Mouse (Mus musculus): ENCODE data around the gene Fbxl8. TPM values are rescaled to one million over a fixed set of nuclear protein-coding genes. Genes with fewer than 3 reads are reported as not detected.
A peak's percentile ranks its signal among the peaks of the same experiment; 100 is the strongest.

The Fbxl8 gene
- total RNA-seq, 2 experiments from 2014 or later, result 0.80 to 0.83 TPM

DNA sequence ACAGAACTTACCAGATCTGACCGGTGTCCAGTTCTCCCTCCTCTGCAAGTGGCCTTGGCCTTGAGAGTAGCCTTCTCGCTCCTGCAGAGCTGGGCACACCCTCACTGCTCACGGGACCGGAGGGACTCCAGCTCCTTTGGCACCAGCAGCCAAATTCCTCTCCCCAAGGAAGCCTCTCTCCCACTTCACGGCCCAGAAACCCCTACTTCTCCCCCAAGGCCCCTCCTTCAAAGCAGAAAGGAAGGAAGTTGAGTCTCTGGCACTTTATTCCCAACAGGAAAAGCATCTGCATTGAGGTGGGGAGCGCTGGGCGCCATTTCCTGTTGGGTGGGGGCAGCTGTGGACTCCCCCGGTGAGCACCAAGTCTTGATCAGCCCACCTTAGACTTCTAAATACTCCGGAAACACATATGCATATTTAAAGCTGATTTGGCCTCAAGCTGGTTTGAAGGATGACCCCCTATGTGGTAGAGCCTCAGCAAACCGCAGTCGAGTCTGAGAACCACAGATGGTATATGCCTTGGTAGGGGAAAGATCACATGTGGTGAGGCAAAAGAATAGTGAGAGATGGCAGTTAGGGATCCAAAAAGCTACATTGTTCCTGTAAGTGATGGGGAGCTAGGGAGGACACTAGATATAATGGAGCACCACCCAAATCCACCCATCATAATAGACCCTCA, 31.6 kb downstream of the Fbxl8 start, which contains the start of gene Exoc3l:
TSS of gene Exoc3l (minus strand) at position 207 of the 679 bp plus-strand sequence.
- intact Hi-C loops (cut with DNase I), result no loop called here
- DNase-seq (ENCODE audit: low spot score in 2 of 2), result no peak

DNA sequence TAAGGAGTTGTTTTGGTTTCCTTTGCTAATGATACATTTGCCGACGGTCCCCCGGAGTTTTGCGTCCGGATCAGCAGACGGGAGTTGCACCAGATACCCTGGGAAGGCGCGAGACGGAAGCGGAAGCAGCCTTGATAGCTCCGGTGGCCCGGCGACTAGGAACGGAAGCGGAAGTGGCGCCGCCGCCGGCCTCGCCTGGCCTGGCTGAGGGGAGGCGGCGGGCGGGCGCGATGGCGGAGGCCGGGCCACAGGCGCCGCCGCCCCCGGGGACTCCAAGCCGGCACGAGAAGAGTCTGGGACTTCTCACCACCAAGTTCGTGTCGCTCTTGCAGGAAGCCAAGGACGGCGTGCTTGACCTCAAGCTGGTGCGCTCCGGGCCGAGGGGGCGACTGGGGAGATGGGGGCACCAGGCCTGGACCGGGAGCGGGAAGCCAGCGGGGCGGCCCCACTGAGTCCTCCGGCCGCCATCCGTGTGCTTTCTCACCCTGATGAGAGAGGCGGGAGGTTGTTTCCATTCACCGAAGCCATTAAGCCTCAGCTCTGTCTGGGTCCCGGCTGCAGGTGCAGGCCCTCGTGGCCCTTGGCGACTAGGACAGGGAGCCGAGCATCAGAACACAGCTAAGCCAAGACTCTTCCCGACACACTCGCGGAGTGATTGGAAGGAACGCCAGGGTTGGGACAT, 33.2 kb downstream of the Fbxl8 start, which contains the start of gene E2f4:
TSS of gene E2f4 (plus strand) at position 153 of the 682 bp plus-strand sequence.
- peak; percentile 88 to 95 for DNase-seq (ENCODE audit: low spot score in 2 of 2)
- intact Hi-C loops (cut with DNase I), result no loop called here

DNA sequence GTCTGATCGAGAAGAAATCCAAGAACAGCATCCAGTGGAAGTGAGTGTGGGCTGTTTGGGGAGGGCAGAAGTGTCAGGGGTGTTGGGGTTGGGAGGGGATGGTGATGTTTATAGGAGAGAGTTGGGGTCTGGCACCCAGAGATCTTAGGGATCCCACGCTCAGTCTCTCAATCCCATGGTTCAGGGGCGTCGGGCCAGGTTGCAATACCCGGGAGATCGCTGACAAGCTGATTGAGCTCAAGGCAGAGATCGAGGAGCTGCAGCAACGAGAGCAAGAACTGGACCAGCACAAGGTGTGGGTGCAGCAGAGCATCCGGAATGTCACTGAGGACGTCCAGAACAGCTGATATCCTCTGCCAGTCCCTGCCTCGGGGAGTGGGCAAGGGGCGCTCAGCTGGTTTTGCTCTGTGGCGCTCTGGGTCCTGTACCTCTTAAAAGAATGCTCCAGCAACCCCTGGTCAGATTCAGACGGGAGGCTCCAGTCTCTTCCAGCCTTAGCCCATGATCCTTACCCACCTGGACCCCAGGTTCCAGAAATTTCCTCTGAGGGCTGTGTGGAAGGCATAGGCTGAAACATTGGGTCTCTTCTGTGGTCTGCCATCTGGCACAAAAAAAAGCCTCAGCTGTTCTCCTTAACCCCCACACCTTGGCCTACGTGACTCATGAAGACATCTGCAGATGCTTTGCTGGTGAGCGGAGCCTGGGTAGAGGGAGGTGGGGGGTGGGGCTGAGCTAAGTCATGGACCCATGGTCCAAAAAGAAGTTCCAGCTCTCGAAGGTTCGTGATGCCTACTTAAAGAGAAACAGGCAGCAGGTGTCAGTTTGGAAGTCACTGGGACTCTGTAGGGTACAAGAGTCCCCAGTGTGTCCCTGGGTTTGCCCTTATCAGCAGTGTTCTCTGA, 34.2 kb downstream of the Fbxl8 start:
- no peak for DNase-seq (ENCODE audit: low spot score in 2 of 2)
- intact Hi-C loops (cut with DNase I), result no loop called here

DNA sequence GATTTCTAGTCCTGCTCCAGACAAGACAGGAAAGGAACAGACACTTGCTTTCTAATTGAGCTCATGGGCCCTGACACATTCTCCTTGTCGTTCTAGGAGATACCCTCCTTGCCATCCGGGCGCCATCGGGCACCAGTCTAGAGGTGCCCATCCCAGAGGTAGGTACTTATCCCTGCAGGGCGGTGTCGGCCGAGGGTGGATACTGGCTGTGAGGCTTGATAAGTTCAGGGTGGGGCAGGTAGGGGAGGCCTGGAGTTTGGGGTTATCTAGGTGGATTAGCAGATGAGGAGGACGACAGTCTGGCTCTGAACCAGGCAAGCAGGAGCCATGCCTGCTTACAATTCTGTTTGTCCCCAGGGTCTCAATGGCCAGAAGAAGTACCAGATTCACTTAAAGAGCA, 35.5 kb downstream of the Fbxl8 start:
- DNase-seq (ENCODE audit: low spot score in 2 of 2), result no peak
- intact Hi-C loops (cut with DNase I), result no loop called here

DNA sequence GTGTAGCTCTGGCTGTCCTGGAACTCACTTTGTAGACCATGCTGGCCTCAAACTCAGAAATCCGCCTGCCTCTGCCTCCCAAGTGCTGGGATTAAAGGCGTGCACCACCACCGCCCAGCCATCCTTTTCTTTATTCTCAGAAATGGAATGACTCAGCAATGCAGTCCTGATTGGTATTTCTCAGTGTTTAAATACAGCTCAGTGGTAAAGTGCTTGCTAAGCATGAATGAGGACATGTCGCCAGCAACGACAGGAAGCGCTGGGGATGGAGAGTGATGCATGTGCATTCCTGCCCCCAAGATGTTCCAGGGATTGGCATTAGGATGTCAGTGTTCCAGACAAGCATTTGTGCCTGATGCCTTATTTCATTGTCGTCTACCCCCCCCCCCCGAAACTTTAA, 38.9 kb downstream of the Fbxl8 start:
- no peak for DNase-seq (ENCODE audit: low spot score in 2 of 2)
- intact Hi-C loops (cut with DNase I), result no loop called here

DNA sequence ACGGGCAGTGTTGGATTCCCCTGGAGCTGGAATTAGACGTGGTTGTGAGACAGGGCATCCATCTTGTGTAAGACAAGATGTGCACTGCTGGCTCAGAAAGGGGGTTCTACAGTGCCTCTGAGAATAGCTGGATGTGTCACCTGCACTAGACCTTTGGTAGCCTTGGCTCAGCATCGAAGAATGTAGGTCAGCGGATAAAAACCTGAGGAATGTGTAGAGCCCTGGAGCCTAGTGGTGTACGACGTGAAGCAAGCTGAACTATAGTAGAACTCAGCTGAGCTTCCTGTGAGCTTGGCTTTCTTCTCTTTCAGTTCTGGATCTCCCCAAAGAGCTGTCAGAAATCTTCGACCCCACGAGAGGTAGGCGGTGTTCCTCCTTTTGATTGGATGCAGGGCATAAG, 39.4 kb downstream of the Fbxl8 start:
- no peak for DNase-seq (ENCODE audit: low spot score in 2 of 2)
- intact Hi-C loops (cut with DNase I), result no loop called here

DNA sequence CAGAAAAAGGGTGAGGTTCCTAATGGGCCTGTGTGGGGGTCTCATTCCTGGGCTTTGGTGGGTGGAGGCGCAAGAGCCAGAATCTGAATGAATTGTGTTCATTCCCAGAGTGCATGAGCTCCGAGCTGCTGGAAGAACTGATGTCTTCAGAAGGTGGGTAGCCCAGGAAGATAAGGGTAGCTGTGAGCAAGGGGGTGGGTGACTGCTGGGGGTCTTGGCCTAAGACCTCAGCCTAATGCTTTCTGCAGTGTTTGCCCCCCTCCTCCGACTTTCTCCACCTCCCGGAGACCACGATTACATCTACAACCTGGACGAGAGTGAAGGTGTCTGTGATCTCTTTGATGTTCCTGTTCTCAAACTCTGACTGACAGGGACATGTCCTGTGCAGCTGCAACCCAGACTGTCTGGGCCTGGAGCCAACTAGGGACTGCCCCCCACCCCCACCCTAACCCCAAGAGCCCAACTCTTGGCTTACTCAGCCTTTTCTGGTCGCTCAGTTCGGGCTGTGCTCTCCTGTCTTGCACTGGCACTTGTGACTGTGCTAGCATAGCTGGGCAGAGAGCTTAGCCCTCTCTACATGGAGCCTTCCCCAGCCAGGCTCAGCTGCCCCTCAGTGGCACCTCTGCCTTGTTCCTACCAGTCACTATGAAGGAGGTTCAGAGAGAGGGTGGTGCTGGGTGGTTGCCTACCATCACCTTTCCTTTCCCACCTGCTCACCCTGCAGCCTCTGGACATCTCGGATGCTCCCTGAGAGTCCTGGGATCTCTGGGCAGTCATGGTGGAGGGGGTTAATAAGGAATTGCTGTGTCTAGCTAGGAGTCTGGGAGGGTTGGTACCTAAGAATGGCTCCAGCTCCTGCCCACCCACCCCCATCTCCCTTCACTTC, 40.1 kb downstream of the Fbxl8 start:
- DNase-seq (ENCODE audit: low spot score in 2 of 2), result no peak
- intact Hi-C loops (cut with DNase I), result no loop called here

DNA sequence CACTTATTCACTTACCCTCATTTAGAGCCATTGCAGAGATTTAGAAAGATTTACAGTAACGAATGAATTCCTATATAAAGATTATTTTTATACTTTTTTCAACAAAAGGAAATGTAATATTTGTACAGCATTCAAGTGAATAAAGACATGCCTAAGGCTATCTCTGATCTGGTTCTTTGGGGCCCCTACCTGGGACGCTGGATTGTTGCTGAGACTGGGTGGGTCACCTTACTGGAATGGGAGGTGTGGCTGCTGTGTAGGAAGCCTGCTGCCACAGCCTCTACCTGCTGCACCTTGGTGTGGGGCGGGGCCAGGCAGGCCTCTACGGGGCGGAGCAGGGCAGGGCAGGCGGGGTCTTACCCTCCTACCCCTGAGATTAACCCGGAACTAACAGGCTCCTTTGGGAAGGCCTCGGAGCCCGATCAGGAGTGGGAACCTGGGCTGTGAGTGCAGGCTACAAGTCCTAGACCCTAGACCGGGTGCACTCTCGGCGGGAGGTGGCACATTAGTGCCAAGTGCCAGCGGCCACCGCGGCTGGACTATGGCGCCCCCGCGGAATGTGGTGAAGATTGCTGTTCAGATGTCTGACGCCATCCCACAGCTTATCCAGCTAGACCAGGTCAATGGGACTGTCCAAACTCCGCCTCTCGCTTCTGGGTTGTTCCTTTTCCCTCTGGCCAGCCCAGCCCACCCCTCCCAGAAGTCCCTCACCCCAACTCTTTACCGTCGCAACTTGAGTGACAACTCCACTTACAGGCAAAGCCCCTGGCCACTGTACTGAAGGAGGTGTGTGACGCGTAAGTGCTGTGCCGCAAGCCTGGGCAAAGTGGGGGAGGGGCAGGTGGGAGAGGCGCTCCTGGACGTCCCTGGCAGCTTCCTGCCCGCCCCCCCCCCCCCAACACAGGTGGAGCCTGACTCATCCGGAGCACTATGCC, 41.0 kb downstream of the Fbxl8 start, which contains the start of gene Elmo3:
TSS of gene Elmo3 (plus strand) at position 391 of the 935 bp plus-strand sequence.
- intact Hi-C loops (cut with DNase I), result no loop called here
- peak; percentile 65 to 72 for DNase-seq (ENCODE audit: low spot score in 2 of 2)

DNA sequence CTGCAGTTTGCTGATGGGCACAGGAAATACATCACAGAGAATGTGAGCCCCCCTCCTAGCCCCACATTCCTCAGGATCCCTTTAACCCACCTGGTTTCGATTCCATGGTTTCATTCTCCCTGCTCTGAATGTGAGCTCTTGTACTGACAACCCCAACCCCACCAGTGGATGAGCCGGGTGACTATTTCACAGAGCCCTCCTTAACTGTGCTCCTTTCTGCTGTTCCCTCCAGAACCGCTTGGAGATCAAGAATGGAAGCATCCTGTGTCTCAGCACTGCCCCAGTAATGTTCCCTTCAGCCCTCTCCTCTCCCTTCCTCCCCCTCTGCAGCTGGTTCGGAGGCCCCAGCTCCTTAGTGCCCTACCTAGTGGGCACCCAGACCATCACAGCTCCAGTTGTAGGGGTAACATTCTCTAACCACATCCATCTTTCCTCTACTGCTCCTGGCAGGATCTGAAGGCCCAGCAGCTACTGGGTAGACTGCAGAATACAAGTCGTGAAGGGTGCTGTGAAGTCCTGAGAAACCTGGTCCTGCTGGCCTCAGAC, 41.8 kb downstream of the Fbxl8 start:
- intact Hi-C loops (cut with DNase I), result no loop called here
- peak in 1 of 2 experiments; percentile 62 for DNase-seq (ENCODE audit: low spot score in 2 of 2)

DNA sequence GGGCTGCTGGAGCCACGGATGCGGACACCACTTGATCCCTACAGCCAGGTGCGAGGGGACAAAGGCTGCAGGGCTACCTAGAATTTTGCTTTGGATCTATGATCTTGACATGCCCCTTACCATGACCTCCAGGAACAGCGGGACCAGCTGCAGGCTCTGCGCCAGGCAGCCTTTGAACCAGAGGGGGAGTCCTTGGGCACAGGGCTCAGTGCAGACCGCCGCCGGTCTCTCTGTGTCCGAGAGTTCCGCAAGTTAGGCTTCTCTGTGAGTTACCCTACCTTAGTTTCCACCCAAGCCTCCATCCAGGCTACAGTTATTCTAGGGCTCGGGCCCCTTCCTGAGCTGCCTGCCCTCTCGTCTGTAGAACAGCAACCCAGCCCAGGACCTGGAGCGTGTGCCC, 43.2 kb downstream of the Fbxl8 start:
- no peak for DNase-seq (ENCODE audit: low spot score in 2 of 2)
- intact Hi-C loops (cut with DNase I), result no loop called here

DNA sequence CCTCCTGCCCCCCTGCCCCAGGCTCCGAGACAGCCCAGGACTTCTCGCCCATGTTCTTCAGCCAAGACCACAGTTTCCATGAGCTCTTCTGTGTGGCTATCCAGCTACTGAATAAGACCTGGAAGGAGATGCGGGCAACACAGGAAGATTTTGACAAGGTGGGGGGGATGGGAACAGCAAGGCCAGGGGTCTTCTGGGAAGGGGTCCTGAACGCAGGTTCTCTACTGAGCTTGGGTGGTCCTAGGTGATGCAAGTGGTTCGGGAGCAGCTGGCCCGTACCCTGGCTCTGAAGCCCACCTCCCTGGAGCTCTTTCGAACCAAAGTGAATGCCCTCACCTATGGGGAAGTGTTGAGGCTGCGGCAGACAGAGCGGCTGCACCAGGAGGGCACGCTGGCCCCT, 44.0 kb downstream of the Fbxl8 start:
- intact Hi-C loops (cut with DNase I), result no loop called here
- DNase-seq (ENCODE audit: low spot score in 2 of 2), result no peak

DNA sequence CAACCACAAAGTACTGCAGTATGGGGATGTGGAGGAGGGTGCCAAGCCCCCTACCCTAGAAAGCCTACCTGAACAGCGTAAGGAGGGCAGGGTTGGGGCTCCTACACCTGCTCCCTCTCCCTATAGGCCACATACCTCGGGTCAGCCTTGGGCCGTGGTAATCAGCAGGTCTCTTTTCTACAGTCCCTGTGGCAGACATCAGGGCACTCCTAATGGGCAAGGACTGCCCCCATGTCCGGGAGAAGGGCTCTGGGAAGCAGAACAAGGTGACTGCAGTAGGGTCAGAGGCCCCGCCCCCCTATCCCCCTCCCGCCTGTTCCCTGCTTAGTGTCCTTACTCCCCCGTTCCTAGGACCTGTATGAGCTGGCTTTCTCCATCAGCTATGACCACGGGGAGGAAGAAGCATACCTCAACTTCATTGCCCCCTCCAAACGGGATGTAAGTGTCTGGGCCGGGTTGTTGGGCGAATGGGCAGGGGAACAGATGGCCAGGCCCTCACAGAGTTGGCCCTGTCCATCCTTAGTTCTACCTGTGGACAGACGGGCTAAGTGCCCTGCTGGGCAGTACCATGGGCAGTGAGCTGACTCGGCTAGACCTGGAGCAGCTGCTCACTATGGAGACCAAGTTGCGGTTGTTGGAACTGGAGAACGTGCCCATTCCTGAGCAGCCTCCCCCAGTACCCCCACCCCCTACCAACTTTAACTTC, 44.8 kb downstream of the Fbxl8 start:
- intact Hi-C loops (cut with DNase I), result no loop called here
- no peak for DNase-seq (ENCODE audit: low spot score in 2 of 2)

DNA sequence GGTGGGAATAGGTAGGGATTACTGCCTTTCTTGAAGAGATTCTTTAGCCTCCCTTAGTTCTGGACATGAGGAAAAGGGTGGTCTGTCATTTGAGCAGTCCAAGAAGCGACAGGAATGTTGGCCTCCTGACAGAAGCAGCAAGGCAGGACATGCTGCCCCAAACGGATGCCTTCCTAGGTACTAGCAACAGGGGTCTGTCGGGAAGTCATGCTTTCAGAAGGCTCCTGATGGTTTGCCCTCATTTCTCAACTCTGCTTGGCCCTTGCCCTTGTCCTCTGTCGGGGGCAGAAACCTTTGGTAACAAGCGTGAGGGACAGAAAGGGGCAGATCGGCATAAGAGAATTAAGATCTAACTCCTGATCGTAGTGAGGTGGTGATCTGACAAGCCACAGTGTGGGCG, 45.7 kb downstream of the Fbxl8 start:
- intact Hi-C loops (cut with DNase I), result no loop called here
- DNase-seq (ENCODE audit: low spot score in 2 of 2), result no peak

DNA sequence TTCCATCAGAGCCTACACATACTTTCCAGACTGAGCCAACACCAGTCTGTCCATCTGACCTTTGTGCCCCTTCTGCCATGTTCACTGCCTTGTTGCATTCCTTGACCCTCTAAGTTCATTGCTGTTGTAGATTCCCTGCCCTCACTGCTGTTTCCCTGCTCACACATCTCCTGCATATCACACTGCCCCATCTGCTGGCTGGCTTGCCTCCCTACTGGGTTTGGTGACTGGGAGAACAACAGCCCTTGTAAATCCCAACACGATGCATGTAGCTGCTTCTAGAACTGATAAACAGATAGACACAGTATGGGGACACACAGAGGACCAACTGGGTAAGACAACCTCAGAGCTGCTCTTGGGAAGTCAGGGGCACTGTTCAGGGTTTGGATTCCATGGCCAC, 47.3 kb downstream of the Fbxl8 start:
- DNase-seq (ENCODE audit: low spot score in 2 of 2), result no peak
- intact Hi-C loops (cut with DNase I), result no loop called here

DNA sequence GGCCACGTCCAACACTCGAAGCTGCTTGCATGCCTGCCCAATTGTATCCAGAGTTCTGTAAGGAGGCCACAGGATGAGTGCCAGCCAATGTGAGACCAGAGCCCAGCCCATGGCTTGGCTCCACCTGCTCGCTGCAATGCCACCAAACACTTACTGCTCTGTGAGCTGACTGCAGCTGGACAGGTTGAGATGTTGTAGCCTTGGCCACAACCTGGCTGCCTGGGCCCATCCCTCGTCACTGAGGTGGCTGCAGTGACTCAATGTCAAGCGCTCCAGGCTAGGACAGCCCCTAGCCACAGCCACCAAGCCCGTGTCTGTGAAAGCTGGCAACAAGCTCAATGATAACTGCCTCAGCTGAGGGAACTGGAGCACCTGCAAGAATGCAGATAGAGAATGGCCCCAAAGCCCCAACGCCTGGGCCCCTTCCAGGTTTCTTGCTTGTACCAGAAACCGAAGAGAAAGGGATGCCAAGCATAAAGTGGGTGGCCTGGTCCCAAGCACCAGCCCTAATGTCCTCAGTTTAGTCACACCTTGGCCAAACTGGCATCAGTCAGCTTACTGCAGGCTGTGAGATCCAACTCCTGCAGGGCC, 48.5 kb downstream of the Fbxl8 start:
- DNase-seq (ENCODE audit: low spot score in 2 of 2), result no peak
- intact Hi-C loops (cut with DNase I), result no loop called here

DNA sequence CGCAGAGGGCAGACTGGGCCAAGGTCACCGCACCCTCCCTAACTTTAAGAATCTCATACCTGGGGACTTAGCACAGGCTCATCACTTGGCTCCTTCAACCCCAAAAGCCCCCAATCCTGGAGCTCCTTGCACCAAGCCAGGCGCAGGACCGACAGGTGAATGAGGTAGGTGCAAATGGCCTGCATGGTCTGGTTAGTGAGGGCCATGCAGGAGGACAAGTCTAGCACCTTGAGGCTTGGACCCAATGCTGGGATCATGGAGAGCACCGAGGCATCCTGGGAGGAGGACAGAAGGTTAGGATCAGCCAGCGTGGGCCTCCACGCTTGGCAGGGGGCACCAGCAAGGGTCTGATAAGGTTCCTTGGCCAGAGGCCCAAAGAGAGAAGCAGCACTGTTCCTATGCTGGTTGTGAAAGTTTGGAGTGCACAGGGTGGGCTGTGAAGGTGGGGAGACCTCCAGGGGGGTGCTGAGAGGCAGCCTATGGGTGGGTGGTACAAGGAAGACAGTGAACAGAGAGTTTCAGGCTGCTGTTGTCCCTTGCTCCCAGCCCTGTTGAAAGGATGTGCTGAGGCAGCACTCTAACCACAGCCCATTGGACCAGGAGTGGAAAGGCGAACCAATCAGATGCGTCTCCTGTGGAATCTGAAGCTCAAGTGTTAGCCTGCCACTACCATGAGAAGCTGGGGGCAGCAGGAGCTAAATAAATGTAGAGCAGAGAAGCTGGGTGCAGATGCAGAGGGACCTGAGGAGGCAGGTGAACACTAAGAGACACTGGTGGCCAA, 49.4 kb downstream of the Fbxl8 start:
- DNase-seq (ENCODE audit: low spot score in 2 of 2), result no peak
- intact Hi-C loops (cut with DNase I), result no loop called here
